In genomic region chr6:31985698-31986097, GRCm38 (mm10) we compare ENCODE assay signal across 21 mouse cellular contexts.
DNase-seq lines count a peak whose midpoint lies in the region; ATAC-seq and TF ChIP-seq lines count a peak whose summit lies in the region.
"Had no signal": no experiment of that assay in that cellular context is flagged by ENCODE, and none has a peak within 500 bp of the region (broad histone marks: within the 10 kb centered on the region; RNA-seq: fewer than 3 reads in every experiment).

No protein-coding gene starts in this region.

- H3K9ac ChIP-seq in midbrain, embryonic 13.5 days (replicated peaks): no peak overlapping the region
- no peak overlapping the region for H3K9ac ChIP-seq in midbrain, postnatal 0 days (replicated peaks; ENCODE audit: low read length, poor library complexity, severe bottlenecking)
- no peak overlapping the region for H3K9ac ChIP-seq in forebrain, embryonic 16.5 days (replicated peaks; ENCODE audit: low read depth, low read length)
- H3K9ac ChIP-seq in kidney, embryonic 14.5 days (ENCODE audit: low read depth, low read length): no peak overlapping the region
- H3K9ac ChIP-seq: forebrain, embryonic 13.5 days; forebrain, postnatal 0 days; hindbrain, embryonic 12.5 days; hindbrain, embryonic 15.5 days had no signal

- no peaks in the 10 kb centered on the region for H3K9me3 ChIP-seq in heart, embryonic 10.5 days
- H3K9me3 ChIP-seq in midbrain, embryonic 13.5 days: no peaks in the 10 kb centered on the region
- H3K9me3 ChIP-seq in midbrain, postnatal 0 days (ENCODE audit: low read length): no peaks in the 10 kb centered on the region
- no peaks in the 10 kb centered on the region for H3K9me3 ChIP-seq in forebrain, embryonic 16.5 days (ENCODE audit: control insufficient read depth, low read length)
- no peaks in the 10 kb centered on the region for H3K9me3 ChIP-seq in kidney, embryonic 14.5 days (ENCODE audit: control insufficient read depth, low read length)
- H3K9me3 ChIP-seq: forebrain, embryonic 10.5 days; forebrain, embryonic 13.5 days; hindbrain, embryonic 12.5 days; hindbrain, embryonic 15.5 days had no signal

- DNase-seq in heart, adult 11 months: peak; percentile 61
- DNase-seq in heart, embryonic 10.5 days (ENCODE audit: low spot score): no peak
- no peak for DNase-seq in midbrain, postnatal 0 days (ENCODE audit: low spot score)
- peak; percentile 82 for DNase-seq in retina, postnatal 1 day
- DNase-seq: adrenal gland, adult 8-10 months; adrenal gland, postnatal 25 days; cerebellum, adult 18-20 months; cerebellum, adult 9-10 months; cerebellum, postnatal 14 days; forebrain, postnatal 0 days; gastrocnemius, postnatal 25 days; heart, adult 2 months had no signal

- no peak overlapping the region for H3K4me2 ChIP-seq in midbrain, embryonic 13.5 days (replicated peaks)
- no peak overlapping the region for H3K4me2 ChIP-seq in midbrain, postnatal 0 days (ENCODE audit: low read depth, low read length, poor library complexity, severe bottlenecking)
- H3K4me2 ChIP-seq in forebrain, embryonic 16.5 days (ENCODE audit: low read length): no peak overlapping the region
- no peak overlapping the region for H3K4me2 ChIP-seq in kidney, embryonic 14.5 days (replicated peaks; ENCODE audit: low read depth, low read length)
- H3K4me2 ChIP-seq: forebrain, embryonic 13.5 days; heart, embryonic 11.5 days; hindbrain, embryonic 12.5 days; hindbrain, embryonic 15.5 days had no signal

- no peak for TF ChIP-seq CTCF in midbrain, postnatal 0 days (IDR thresholded peaks at IDR 0.05)

- H3K27me3 ChIP-seq in heart, embryonic 10.5 days (ENCODE audit: insufficient read depth, poor library complexity, severe bottlenecking): 0 out of 2 replicates have a peak, but pooled peaks cover 3% of the 10 kb centered on the region
- H3K27me3 ChIP-seq in midbrain, embryonic 13.5 days: no peaks in the 10 kb centered on the region
- no peaks in the 10 kb centered on the region for H3K27me3 ChIP-seq in midbrain, postnatal 0 days (ENCODE audit: insufficient read depth, low read length)
- no peaks in the 10 kb centered on the region for H3K27me3 ChIP-seq in forebrain, embryonic 16.5 days (replicated peaks; ENCODE audit: control insufficient read depth, insufficient read depth, low read length)
- no peaks in the 10 kb centered on the region for H3K27me3 ChIP-seq in kidney, embryonic 14.5 days (ENCODE audit: control insufficient read depth, insufficient read depth, low read length)
- H3K27me3 ChIP-seq: forebrain, embryonic 13.5 days; hindbrain, embryonic 12.5 days; hindbrain, embryonic 15.5 days had no signal

- H3K36me3 ChIP-seq in heart, embryonic 10.5 days: no peaks in the 10 kb centered on the region
- H3K36me3 ChIP-seq in midbrain, embryonic 13.5 days: no peaks in the 10 kb centered on the region
- H3K36me3 ChIP-seq in midbrain, postnatal 0 days (ENCODE audit: insufficient read depth, low read length): no peaks in the 10 kb centered on the region
- no peaks in the 10 kb centered on the region for H3K36me3 ChIP-seq in forebrain, embryonic 16.5 days (ENCODE audit: control insufficient read depth, insufficient read depth)
- no peaks in the 10 kb centered on the region for H3K36me3 ChIP-seq in kidney, embryonic 14.5 days (ENCODE audit: control insufficient read depth, insufficient read depth, low read length)
- H3K36me3 ChIP-seq: forebrain, embryonic 10.5 days; hindbrain, embryonic 12.5 days; hindbrain, embryonic 15.5 days had no signal

- no peak overlapping the region for H3K27ac ChIP-seq in heart, embryonic 10.5 days
- H3K27ac ChIP-seq in midbrain, embryonic 13.5 days: no peak overlapping the region
- H3K27ac ChIP-seq in midbrain, postnatal 0 days (ENCODE audit: low read depth, low read length): no peak overlapping the region
- no peak overlapping the region for H3K27ac ChIP-seq in forebrain, embryonic 16.5 days (ENCODE audit: low read length)
- no peak overlapping the region for H3K27ac ChIP-seq in kidney, embryonic 14.5 days (ENCODE audit: low read depth, low read length)
- H3K27ac ChIP-seq: forebrain, embryonic 10.5 days; forebrain, embryonic 13.5 days; heart, adult 2 months; hindbrain, embryonic 12.5 days; hindbrain, embryonic 15.5 days had no signal

- H3K4me1 ChIP-seq in heart, embryonic 10.5 days: no peaks in the 10 kb centered on the region
- H3K4me1 ChIP-seq in midbrain, embryonic 13.5 days (replicated peaks): peaks cover 28% of the 10 kb centered on the region
- no peaks in the 10 kb centered on the region for H3K4me1 ChIP-seq in midbrain, postnatal 0 days (ENCODE audit: insufficient read depth, low read length)
- peaks cover 3% of the 10 kb centered on the region; the same call in 1 of the 2 replicates for H3K4me1 ChIP-seq in forebrain, embryonic 16.5 days (replicated peaks; ENCODE audit: control insufficient read depth, insufficient read depth, low read length)
- H3K4me1 ChIP-seq in kidney, embryonic 14.5 days (ENCODE audit: control insufficient read depth, insufficient read depth, low read length): no peaks in the 10 kb centered on the region
- H3K4me1 ChIP-seq: hindbrain, embryonic 12.5 days had no signal

- 31% methylated on average over 3 of the region's 3 CpGs for WGBS in heart, embryonic 10.5 days
- WGBS in midbrain, embryonic 13.5 days: 13% methylated on average over 3 of the region's 3 CpGs
- whole genome bisulfite sequencing in midbrain, postnatal 0 days: 15% methylated on average over 3 of the region's 3 CpGs
- 8% methylated on average over 3 of the region's 3 CpGs for WGBS in forebrain, embryonic 16.5 days
- WGBS in kidney, embryonic 14.5 days: 60% methylated on average over 3 of the region's 3 CpGs

- no peak overlapping the region for H3K4me3 ChIP-seq in heart, embryonic 10.5 days
- no peak overlapping the region for H3K4me3 ChIP-seq in midbrain, embryonic 13.5 days (replicated peaks)
- no peak overlapping the region for H3K4me3 ChIP-seq in midbrain, postnatal 0 days (ENCODE audit: low read depth, low read length)
- H3K4me3 ChIP-seq in forebrain, embryonic 16.5 days (replicated peaks; ENCODE audit: low read length): no peak overlapping the region
- H3K4me3 ChIP-seq in kidney, embryonic 14.5 days (ENCODE audit: low read length): no peak overlapping the region
- H3K4me3 ChIP-seq: forebrain, embryonic 10.5 days; forebrain, embryonic 13.5 days; heart, adult 2 months; hindbrain, embryonic 12.5 days; hindbrain, embryonic 15.5 days had no signal

- ATAC-seq in midbrain, embryonic 13.5 days: 0 out of 2 replicates have a peak, but pooled peaks have one; percentile 58
- ATAC-seq in midbrain, postnatal 0 days (ENCODE audit: low FRiP score): no peak
- no peak for ATAC-seq in forebrain, embryonic 16.5 days
- ATAC-seq in kidney, embryonic 14.5 days (ENCODE audit: low FRiP score, low TSS enrichment): no peak
- ATAC-seq: activated CD4-positive, CD25-positive, alpha-beta regulatory T cell, adult 4 months; forebrain, embryonic 13.5 days had no signal

Comparison
In these comparisons a context has a peak if more than half of its experiments do, and no peak if none do; other contexts are left out.
1. DNase-seq: peak in heart, adult 11 months (single experiment) and retina, postnatal 1 day (single experiment); none in heart, embryonic 10.5 days (single experiment) and midbrain, postnatal 0 days (single experiment).